Mouse (Mus musculus) thymus, adult 2 months (tissue): ENCODE data around the gene Cox10.

Source experiments
- CTCF ChIP-seq: fragments of 200-500 bp; IDR thresholded peaks from 2 replicates; pipeline ENCODE4 v1.5.1; 2012; ENCODE audit warnings: mild to moderate bottlenecking, control low read depth, low read length, moderate library complexity, borderline replicate concordance; ENCODE audit not compliant: control insufficient read depth, poor library complexity, insufficient read depth; ENCODE audit errors: extremely low read depth
- POLR2A ChIP-seq: fragments of 200-500 bp; IDR thresholded peaks from 2 replicates; pipeline ENCODE4 v1.6.1; 2012; ENCODE audit warnings: mild to moderate bottlenecking, low read length, control low read depth, moderate library complexity; ENCODE audit not compliant: control insufficient read depth, poor library complexity, insufficient read depth; ENCODE audit errors: extremely low read depth

GRCm38 (mm10) chr11:64035709-64036108 lies 43.6 kb downstream of the Cox10 start:
- TF ChIP-seq POLR2A: no peak
- TF ChIP-seq CTCF: no peak
